Mouse (Mus musculus) testis, postnatal 14 days (tissue): ENCODE measurements around the gene Mettl21e.
A peak's percentile ranks its signal among the peaks of the same experiment; 100 is the strongest.
"Not testable (repeated sequence)": the region's sequence is repeated elsewhere in the genome, so short reads cannot be mapped to it uniquely, and the experiment has no call there.

Source experiments
- DNase-seq: peaks from one replicate; pipeline ENCODE4 v3.0.0; 2021; ENCODE audit warnings: low spot score

Gene Mettl21e

DNA sequence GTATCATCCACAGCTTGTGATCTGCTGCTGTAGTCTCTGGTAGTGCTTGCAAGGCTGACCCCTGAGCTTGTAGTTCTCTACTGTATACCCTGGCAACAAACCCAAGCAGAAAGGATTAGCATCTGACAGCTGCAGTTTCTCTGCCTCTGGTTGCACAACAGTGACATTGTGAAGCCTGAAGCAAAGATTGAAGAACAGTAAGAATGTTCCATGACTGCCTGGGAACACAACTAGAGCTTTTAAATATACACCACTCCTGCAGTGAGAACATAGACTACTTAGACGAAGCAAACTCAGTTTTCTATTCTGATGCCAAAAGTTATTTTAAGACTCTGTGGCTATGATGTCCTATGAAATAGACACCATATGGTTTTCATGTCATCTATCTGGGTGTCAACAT, at the start of gene Mettl21e:
Mettl21e (minus strand) TSS at position 86 of the 400 bp plus-strand sequence.
- no peak for DNase-seq

DNA sequence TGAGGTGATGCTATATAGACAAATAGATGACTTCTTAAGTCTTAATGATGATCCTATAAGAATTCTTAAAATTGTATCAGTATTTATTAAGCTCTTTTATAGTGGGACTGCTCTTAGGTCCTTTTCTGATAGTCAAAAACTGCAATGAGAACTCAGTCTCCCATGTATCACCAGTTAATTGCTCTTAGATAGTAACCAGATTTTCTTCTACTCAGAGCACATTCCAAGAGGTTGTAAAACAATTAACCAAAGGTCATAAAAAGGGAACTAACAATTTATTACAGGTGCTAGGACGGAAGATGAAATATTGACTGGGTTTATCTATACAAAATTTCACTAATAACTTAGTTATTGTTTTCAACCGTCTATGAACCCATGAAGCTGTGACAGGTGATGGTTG, 21.7 kb upstream of the Mettl21e start:
- DNase-seq = not testable (repeated sequence)

DNA sequence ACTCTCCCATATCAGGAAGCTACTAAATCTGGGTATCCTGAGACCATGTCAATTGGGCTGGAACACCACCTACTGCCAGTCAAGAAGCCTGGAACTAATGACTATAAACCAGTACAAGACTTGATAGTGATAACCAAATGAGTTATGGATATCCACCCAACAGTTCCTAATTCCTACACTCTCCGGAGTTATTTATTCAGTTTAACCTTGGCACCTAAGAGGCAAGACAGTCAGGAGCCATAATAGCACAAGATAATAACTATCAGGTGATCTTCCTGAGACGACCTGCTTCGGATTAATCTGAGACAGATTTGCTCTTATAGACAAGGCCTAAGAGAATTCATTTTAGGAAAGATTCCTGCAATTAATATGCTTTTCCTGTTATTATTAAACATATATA, 21.2 kb upstream of the Mettl21e start:
- no peak for DNase-seq

DNA sequence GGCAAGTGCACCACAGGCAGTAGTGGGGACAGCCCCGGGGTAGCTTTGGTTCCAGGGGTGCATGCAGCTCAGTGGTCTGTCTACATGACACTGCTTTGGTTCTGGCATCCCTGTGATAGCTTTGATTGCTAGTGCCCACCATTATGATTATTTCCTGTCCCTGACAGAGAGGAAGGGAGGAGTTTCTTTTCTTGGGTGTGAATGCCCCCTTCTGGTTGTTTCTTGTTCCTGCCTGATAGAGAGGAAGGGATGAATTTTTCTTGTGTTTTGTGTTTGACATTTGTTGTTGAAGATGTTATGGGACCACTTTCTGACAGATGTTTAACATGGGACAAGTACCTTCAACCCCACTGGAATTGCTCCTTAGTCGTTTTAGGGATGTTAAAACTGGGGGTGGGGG, 18.5 kb upstream of the Mettl21e start:
- no peak for DNase-seq

DNA sequence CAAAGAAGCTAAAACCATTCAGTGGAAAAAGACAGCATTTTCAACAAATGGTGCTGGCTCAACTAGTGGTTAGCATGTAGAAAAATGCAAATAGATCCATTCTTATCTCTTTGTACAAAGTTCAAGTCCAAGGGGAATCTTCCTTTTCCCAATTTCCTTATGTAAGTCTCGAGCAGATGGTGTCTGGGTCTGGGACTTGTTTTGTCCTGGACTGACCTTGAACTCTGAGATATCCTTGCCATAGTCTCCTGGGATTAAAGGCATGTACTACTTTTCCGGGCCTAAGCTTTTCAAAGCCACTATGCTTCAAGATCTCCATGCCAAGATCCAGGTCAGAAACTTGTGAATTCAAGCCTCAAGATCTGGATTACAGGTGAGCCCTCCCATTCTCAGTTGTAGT, 16.6 kb upstream of the Mettl21e start:
- no peak for DNase-seq

DNA sequence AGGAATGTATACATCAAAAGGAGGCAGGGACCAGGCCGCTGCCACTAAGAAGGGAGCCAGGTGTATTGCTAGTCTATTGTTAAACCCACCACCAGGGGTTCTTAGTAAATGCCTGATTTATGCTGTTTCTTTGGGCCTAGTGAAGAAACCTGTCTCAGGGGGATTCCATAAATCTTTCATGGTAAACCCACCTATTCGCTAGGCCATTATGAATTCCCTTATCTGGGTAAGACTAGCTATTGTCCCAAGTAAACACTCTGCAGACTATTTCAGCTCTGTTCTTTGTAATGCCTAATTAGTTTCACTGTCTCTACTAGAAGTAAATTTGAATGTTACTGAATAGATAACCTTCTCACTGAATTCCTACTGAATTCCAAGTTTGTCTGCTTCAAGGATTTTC, 15.8 kb upstream of the Mettl21e start:
- not testable (repeated sequence) for DNase-seq

DNA sequence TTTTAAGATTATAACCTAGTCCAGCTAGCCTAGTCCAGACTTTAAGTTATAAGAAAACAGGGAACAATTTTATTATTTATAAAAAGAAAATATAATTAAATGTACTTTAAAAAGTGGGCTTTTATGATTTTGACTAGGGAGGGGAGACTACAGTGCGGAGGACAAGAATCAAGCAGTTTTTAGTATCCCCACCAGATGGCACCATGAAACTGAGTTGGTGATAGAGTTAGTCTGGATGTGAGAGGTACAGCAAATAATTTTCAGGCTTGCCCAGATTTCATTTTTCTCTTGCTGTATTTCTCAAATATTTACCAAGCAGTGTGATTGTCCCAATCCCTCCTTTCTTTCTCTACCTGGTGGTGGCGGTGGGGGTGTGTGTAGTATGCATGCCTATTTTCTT, 10.3 kb upstream of the Mettl21e start:
- no peak for DNase-seq

DNA sequence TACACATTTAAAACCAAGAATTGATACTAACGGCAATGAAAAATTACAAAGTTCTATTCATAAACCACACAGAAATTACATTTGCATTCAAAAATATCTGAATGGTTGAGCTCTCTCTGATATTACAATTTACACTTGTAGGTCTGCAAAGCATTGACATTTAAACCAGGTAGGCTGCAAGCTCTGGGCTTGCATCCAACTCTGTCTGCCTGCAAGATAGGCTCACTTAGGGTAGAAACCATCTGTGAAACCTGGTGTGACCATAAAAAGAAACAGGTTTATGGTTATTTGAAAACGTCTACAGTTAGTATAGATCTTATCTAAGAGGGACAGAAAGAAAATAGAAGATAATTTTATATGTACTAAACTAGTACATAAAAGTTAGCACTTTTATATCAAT, 1.6 kb downstream of the Mettl21e start:
- no peak for DNase-seq

DNA sequence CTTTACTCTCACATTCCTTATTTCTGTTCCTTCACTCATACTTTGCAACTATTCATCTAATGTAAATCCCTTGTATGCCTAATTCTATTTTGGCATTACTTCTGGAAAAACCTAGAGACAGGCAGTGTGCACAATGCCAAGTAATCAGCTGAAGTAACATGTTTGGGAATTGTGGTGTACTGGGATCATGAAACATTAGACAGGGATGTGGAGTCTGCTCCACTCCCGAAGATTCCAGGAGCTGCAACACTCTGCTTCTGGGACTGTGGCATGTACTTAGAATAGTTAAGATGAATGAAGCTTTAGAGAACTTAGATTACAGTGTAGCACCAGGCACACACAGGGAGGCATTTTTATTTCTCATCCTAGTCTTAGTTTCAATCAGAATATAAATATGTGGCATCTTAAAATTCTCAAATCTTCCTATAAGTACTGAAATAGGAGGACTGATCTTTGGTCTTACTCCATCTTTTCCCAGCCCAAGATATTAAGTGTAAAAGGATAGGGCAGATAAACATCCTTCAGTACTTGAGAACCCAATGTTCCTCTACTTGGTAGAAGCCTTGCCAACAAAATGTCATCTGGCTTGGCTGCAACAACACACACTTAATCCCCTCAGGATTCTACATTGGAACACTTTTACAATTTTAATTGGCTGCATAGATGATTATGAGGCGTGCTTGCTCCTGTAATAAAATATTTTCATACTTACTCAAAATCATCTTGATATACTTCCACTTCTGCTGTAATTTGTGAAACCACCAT, 2.2 kb downstream of the Mettl21e start:
- DNase-seq = peak; percentile 7

DNA sequence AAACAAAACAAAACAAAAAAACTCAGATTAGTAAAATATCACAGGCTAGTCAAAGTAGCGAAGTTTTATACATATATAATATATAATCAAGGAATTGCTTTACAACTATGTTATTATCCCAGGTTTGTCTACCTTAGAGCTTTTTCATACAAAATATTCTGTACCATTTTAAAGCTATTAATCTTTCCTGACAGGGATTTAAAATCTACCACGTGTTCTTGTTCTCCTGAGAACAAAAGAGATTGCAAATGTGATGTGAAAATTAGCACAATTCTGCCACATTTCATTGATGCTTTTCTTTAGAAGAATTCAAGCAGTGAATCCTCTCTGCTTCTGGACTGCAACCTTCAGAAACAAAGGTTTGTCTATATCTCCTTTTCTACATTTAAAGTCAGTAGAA, 4.3 kb downstream of the Mettl21e start:
- no peak for DNase-seq

DNA sequence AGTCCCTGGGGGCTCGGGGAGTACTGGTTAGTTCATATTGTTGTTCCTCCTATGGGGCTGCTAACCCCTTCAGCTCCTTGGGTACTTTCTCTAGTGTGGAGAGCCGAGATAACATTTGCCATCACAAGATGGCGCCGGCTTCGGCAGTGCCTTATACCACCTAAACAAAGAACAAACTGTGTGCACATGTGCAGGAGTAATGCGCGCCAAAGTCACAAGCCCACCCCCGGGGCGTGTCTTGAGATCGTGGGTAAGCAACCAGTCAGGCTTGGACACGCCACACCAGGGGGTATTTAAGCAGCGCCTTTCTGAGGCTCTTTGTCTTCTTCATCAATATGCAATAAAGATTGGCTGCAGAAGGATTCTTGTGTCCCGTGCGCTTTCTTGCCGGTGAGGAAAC, 15.9 kb downstream of the Mettl21e start:
- no peak for DNase-seq

DNA sequence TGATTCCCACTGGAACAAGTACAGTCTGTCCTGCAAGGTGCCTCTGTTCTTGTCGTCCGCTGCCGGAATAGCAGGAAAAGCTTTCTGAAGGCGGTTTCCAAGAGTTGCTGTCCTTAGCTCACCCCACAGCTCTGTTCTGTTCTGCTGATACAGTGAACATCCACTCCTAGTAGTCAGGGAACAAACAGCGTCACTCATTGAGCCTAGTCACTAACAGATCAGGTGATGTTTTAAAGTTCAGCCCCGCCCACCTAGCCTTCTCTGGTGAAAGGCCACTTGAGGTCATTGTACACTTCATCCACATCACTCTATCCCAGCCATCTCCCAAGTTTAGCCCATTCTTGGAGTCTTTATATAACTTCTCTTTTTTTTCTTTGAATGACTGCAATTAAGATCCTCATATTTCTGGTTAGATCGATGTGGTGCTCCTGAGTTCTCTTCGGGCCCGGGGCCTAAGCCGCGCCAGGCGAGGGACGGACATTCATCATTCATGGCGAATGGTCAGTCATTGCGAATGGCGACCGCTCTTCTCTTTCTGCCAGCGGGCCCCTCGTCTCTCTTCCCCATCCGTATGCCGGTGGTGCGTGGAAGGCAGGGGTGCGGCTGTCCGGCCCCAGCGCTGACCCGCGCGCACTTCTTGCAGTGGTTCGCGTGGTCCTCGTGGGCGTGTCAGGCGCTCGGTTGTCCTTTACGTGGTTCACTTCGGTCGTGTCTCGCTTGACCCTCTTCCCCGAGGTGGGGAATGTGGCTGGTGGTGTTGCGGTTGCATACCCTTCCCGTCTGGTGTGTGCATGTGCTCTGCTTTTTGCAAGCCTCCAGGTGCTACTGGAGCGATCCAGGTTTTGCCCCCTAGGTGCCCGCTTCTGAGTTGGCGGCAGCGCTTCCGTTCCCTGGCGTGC, 20.2 kb downstream of the Mettl21e start:
- DNase-seq = peak; percentile 49

DNA sequence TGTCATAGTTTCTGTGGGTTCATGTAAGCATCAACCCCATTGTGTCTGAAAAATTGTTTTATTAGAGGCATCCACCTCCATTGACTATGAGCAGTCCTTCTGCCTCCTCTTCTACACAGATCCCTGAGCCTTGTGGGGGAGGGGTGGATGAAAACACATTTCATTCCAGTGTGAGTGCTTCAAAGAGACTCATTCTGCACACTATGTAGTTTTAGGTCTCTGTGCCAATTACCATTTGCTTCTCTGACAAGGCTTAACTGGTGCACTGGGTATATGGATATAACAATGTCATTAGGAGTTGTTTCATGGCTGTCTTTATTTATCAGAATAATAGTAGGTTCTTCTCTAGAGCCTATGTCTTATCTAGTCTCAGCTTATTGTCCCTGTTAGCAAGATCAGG, 32.4 kb downstream of the Mettl21e start:
- DNase-seq = no peak

DNA sequence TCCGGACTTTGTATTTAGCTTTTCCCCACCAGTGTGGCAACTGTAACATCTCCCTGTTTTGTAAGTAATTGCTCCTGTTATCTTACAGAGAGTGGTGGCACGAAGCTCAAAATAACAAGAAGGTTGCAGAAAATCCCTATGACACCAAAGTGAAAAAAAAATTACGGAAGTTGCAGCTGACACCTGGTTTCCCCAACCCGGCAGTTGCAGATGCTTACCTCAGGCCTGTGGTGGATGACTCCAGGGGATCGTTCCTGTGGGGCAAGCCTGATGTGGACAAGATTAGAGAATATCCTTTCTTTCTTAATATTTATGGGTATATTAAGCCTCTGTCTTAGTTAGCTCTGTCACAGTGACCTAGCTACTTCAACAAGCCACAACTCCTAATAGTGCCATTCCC, 40.7 kb downstream of the Mettl21e start:
- no peak for DNase-seq

DNA sequence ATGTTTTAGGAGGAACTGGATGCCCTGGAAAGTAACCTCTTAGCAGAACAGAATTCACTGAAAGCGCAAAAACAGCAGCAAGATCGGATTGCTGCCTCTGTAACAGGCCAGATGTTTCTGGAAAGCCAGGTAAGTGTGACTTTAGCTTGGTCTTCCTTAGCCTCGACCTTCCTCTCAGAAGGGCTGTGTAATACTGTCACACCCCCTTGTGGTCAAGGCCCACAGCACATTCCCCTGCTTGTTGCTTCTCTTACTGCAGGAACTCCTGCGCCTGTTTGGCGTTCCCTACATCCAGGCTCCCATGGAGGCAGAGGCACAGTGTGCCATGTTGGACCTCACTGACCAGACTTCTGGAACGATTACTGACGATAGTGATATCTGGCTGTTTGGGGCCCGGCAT, 44.9 kb downstream of the Mettl21e start:
- DNase-seq = no peak

DNA sequence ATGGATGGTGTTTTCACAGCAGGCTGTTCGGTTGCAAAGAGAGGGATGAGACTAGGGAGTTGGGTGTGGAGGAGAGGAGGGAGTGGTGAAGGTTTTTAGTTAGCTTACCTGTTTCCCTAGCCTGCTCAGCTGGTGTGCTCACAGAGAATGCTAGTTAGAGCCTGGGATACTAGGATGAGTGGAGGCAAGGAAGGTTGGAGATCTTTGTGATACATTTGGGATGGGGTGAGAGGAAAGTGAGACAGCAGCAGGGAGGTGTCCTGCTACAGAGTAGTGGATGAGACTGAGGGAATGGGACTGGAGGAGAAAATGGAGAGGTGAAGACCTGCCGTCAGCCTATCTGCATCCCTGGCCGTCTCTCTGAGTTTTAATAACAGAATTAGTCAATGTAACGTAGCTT, 46.1 kb downstream of the Mettl21e start:
- DNase-seq = no peak

DNA sequence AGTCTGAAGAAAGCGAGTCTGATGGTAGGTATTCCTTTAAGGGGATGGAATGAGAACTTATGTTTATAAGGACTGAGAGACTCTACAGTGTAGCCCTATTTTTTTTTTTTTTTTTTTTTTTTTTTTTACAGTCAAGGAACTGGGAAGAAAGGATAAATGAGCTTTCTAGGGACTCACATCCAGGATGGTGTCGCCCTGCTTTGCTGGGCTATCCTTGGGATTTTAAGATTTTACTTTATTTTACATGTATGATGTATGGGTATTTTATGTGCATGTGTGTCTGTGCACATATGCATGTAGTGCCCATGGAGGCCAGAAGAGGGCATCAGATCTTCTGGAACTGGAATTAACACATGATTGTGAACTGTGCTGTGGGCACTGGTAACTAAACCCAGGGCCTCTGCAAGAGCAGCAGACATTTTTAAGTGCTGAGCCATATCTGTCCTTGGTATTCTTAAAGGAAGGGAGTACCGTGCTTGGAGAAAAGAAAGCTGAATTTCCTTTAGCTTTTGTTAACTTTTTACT, 50.8 kb downstream of the Mettl21e start:
- DNase-seq = no peak

DNA sequence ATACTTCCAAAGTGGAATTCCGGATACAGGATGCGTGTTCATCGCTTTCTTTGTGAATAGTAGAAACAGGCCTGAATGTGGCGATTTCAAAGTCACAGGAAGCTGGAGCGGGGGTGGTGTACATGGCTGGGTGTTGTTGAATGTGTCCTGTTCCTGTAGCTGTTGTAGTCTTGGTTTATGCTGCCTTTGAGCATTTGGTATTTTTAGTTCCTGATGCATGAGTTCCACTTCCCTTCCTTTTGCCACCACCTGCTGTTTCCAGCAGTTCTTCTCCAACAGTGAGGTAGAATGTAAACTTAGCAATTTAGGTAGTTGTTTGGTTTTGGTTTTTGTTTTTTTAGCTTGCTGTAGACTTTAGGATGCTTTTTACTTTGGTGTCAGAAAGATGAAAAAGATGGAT, 56.4 kb downstream of the Mettl21e start:
- no peak for DNase-seq

DNA sequence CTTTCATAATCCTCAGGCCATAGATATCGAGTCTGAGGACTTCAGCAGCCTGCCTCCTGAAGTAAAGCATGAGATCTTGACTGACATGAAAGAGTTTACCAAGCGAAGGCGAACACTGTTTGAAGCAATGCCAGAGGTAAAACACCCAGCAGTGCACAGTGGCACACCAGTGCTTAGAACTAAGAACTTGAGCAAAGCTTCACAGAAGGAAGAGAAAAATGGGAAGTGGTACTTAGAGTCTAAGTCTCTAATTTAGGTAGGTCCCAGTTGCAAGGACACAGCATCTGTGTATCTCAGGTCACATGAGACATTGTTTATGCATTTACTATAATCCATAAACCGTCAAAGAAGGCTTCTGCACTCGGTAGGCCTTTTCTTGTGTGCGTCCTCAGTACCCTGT, 56.9 kb downstream of the Mettl21e start:
- no peak for DNase-seq

DNA sequence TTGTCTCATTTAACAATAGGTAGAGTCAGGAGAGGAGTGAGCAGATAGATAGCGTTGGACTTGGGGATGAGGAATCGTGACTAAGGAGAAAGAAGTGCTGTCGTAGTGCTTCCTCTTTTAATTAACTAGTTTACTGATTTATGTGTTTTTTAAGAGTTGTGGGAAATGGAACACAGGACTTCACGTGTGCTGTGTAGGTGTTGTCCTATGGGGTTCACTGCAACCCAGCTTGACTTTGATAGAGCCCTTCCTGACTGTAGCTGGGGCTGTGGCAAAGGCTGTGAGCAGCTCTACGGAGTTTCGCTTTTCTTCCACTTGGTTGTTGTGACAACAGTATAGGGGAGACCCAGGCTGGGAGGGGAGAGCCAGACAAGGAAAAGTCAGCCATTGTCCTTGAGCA, 60.4 kb downstream of the Mettl21e start:
- DNase-seq = no peak

DNA sequence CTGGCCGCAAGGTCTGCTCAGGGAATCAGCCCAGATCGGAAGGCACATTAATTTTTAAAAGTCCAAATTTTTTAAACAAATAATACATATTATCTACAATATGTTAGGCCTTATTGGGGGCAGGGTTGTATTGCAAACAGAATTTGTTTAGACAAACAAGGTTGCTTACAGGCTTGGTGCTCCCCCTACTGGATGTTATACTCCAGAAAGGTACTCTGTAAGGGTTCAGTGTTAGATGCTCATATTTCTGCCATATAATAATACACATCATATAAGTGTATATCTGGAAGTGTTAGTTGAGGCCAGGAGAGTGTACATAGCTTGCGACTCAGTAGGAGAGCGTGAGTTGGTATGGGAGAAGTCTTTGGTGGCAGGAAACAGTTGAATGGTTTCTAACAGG, 63.5 kb downstream of the Mettl21e start:
- no peak for DNase-seq
